Mouse (Mus musculus): ENCODE measurements around the gene Hist1h1d.

- TF ChIP-seq CTCF (IDR thresholded peaks at IDR 0.05 in 2 of 3, conservative IDR thresholded peaks at IDR 0.05 in 1 of 3; ENCODE audit: control insufficient read depth in 1 of 3, insufficient read depth in 1 of 3, low read depth in 2 of 3, low read length in 3 of 3, poor library complexity in 1 of 3, severe bottlenecking in 1 of 3) (no peak), TCF12 (IDR thresholded peaks at IDR 0.05; ENCODE audit: low read depth, low read length) (no peak), SMC3 (IDR thresholded peaks at IDR 0.05; ENCODE audit: low read depth, low read length) (no peak), POLR2A (IDR thresholded peaks at IDR 0.05; ENCODE audit: control insufficient read depth in 1 of 2, insufficient read depth in 1 of 2, low read depth in 1 of 2, low read length in 2 of 2, poor library complexity in 1 of 2) (no peak), TAL1 (IDR thresholded peaks at IDR 0.05; ENCODE audit: low read length) (no peak), SIN3A (IDR thresholded peaks at IDR 0.05; ENCODE audit: low read length) (no peak), HCFC1 (IDR thresholded peaks at IDR 0.05; ENCODE audit: low read depth, low read length) (no peak), POLR2AphosphoS2 (IDR thresholded peaks at IDR 0.05; ENCODE audit: low read length) (no peak), MYC (IDR thresholded peaks at IDR 0.05; ENCODE audit: low read depth, low read length) (no peak), ZMIZ1 (IDR thresholded peaks at IDR 0.05; ENCODE audit: low read depth, low read length) (no peak), KAT2A (conservative IDR thresholded peaks at IDR 0.05; ENCODE audit: low read depth, low read length) (no peak)
These were observed 46.7 kb upstream of the Hist1h1d start for GRCm38 (mm10) chr13:23506351-23506750.
